Mouse (Mus musculus): ENCODE data around the gene Tjp3. TPM values are rescaled to one million over a fixed set of nuclear protein-coding genes. Genes with fewer than 3 reads are reported as not detected.

Tjp3 gene
- polyA plus RNA-seq (2014; fragmentation: Illumina TruSeq; extraction: RNeasy Lipid Tissue Mini Kit (QIAGEN cat#74804); ENCODE audit: low replicate concordance): 1.3 TPM

GRCm38 (mm10) chr10:81291511-81292104 lies at the start of gene Tjp3:
Gene Tjp3, minus strand, starts transcription at chr10:81291581.

GRCm38 (mm10) chr10:81328386-81328785 lies 37.0 kb upstream of the Tjp3 start, which contains the start of gene Tbxa2r:
Gene Tbxa2r, plus strand, starts transcription at chr10:81328731.

GRCm38 (mm10) chr10:81320550-81321347 lies 29.4 kb upstream of the Tjp3 start, which contains the start of gene Cactin:
Gene Cactin, plus strand, starts transcription at chr10:81321103.

GRCm38 (mm10) chr10:81292554-81293333 lies 1.4 kb upstream of the Tjp3 start, which contains the start of gene Pip5k1c:
Gene Pip5k1c, plus strand, starts transcription at chr10:81292963.

GRCm38 (mm10) chr10:81266211-81267105 lies 24.9 kb downstream of the Tjp3 start, which contains the start of the genes Mrpl54 and Apba3:
Gene Mrpl54, minus strand, starts transcription at chr10:81266934.
Gene Apba3, plus strand, starts transcription at chr10:81266960.

GRCm38 (mm10) chr10:81252424-81253419 lies 38.7 kb downstream of the Tjp3 start, which contains the start of gene Matk:
Gene Matk, plus strand, starts transcription at chr10:81252935.

GRCm38 (mm10) chr10:81232580-81233225 lies 58.7 kb downstream of the Tjp3 start, which contains the start of gene Zfr2:
Gene Zfr2, plus strand, starts transcription at chr10:81233155.

GRCm38 (mm10) chr10:81230438-81231332 lies 60.7 kb downstream of the Tjp3 start, which contains the start of gene Atcay:
Gene Atcay, minus strand, starts transcription at chr10:81230833.

Other genes starting within 250 kb of the Tjp3 start
- gene Sgta, start 231.4 kb downstream of the Tjp3 start, polyA plus RNA-seq (2014; fragmentation: Illumina TruSeq; extraction: RNeasy Lipid Tissue Mini Kit (QIAGEN cat#74804); ENCODE audit: low replicate concordance): 0.41 TPM
- gene Thop1, start 221.5 kb downstream of the Tjp3 start, polyA plus RNA-seq (2014; fragmentation: Illumina TruSeq; extraction: RNeasy Lipid Tissue Mini Kit (QIAGEN cat#74804); ENCODE audit: low replicate concordance): not detected
- 29.5 TPM for gene Creb3l3, start 192.7 kb downstream of the Tjp3 start, polyA plus RNA-seq (2014; fragmentation: Illumina TruSeq; extraction: RNeasy Lipid Tissue Mini Kit (QIAGEN cat#74804); ENCODE audit: low replicate concordance)
- gene Map2k2, start 185.7 kb downstream of the Tjp3 start, polyA plus RNA-seq (2014; fragmentation: Illumina TruSeq; extraction: RNeasy Lipid Tissue Mini Kit (QIAGEN cat#74804); ENCODE audit: low replicate concordance): 4.5 TPM
- gene Zbtb7a, start 156.4 kb downstream of the Tjp3 start, polyA plus RNA-seq (2014; fragmentation: Illumina TruSeq; extraction: RNeasy Lipid Tissue Mini Kit (QIAGEN cat#74804); ENCODE audit: low replicate concordance): 19.8 TPM
- not detected for gene Pias4, start 123.7 kb downstream of the Tjp3 start, polyA plus RNA-seq (2014; fragmentation: Illumina TruSeq; extraction: RNeasy Lipid Tissue Mini Kit (QIAGEN cat#74804); ENCODE audit: low replicate concordance)
- gene Eef2, start 115.0 kb downstream of the Tjp3 start, polyA plus RNA-seq (2014; fragmentation: Illumina TruSeq; extraction: RNeasy Lipid Tissue Mini Kit (QIAGEN cat#74804); ENCODE audit: low replicate concordance): 3.2 TPM
- not detected for gene Dapk3, start 108.6 kb downstream of the Tjp3 start, polyA plus RNA-seq (2014; fragmentation: Illumina TruSeq; extraction: RNeasy Lipid Tissue Mini Kit (QIAGEN cat#74804); ENCODE audit: low replicate concordance)
- gene 4930442H23Rik, start 107.7 kb downstream of the Tjp3 start, polyA plus RNA-seq (2014; fragmentation: Illumina TruSeq; extraction: RNeasy Lipid Tissue Mini Kit (QIAGEN cat#74804); ENCODE audit: low replicate concordance): not detected
- not detected for gene Nmrk2, start 89.5 kb downstream of the Tjp3 start, polyA plus RNA-seq (2014; fragmentation: Illumina TruSeq; extraction: RNeasy Lipid Tissue Mini Kit (QIAGEN cat#74804); ENCODE audit: low replicate concordance)
- gene Atcay, start 60.7 kb downstream of the Tjp3 start, polyA plus RNA-seq (2014; fragmentation: Illumina TruSeq; extraction: RNeasy Lipid Tissue Mini Kit (QIAGEN cat#74804); ENCODE audit: low replicate concordance): not detected
- gene Zfr2, start 58.4 kb downstream of the Tjp3 start, polyA plus RNA-seq (2014; fragmentation: Illumina TruSeq; extraction: RNeasy Lipid Tissue Mini Kit (QIAGEN cat#74804); ENCODE audit: low replicate concordance): 0.41 TPM
- not detected for gene Matk, start 38.6 kb downstream of the Tjp3 start, polyA plus RNA-seq (2014; fragmentation: Illumina TruSeq; extraction: RNeasy Lipid Tissue Mini Kit (QIAGEN cat#74804); ENCODE audit: low replicate concordance)
- 0.89 TPM for gene Mrpl54, start 24.6 kb downstream of the Tjp3 start, polyA plus RNA-seq (2014; fragmentation: Illumina TruSeq; extraction: RNeasy Lipid Tissue Mini Kit (QIAGEN cat#74804); ENCODE audit: low replicate concordance)
- not detected for gene Apba3, start 24.6 kb downstream of the Tjp3 start, polyA plus RNA-seq (2014; fragmentation: Illumina TruSeq; extraction: RNeasy Lipid Tissue Mini Kit (QIAGEN cat#74804); ENCODE audit: low replicate concordance)
- 1.4 TPM for gene Pip5k1c, start 1.4 kb upstream of the Tjp3 start, polyA plus RNA-seq (2014; fragmentation: Illumina TruSeq; extraction: RNeasy Lipid Tissue Mini Kit (QIAGEN cat#74804); ENCODE audit: low replicate concordance)
- gene Cactin, start 29.5 kb upstream of the Tjp3 start, polyA plus RNA-seq (2014; fragmentation: Illumina TruSeq; extraction: RNeasy Lipid Tissue Mini Kit (QIAGEN cat#74804); ENCODE audit: low replicate concordance): not detected
- not detected for gene Tbxa2r, start 37.1 kb upstream of the Tjp3 start, polyA plus RNA-seq (2014; fragmentation: Illumina TruSeq; extraction: RNeasy Lipid Tissue Mini Kit (QIAGEN cat#74804); ENCODE audit: low replicate concordance)
- gene Gipc3, start 51.7 kb upstream of the Tjp3 start, polyA plus RNA-seq (2014; fragmentation: Illumina TruSeq; extraction: RNeasy Lipid Tissue Mini Kit (QIAGEN cat#74804); ENCODE audit: low replicate concordance): not detected
- gene Hmg20b, start 58.9 kb upstream of the Tjp3 start, polyA plus RNA-seq (2014; fragmentation: Illumina TruSeq; extraction: RNeasy Lipid Tissue Mini Kit (QIAGEN cat#74804); ENCODE audit: low replicate concordance): 7.1 TPM
- not detected for gene Mfsd12, start 65.9 kb upstream of the Tjp3 start, polyA plus RNA-seq (2014; fragmentation: Illumina TruSeq; extraction: RNeasy Lipid Tissue Mini Kit (QIAGEN cat#74804); ENCODE audit: low replicate concordance)
- gene 4930404N11Rik, start 74.2 kb upstream of the Tjp3 start, polyA plus RNA-seq (2014; fragmentation: Illumina TruSeq; extraction: RNeasy Lipid Tissue Mini Kit (QIAGEN cat#74804); ENCODE audit: low replicate concordance): not detected
- 0.15 TPM for gene Fzr1, start 86.9 kb upstream of the Tjp3 start, polyA plus RNA-seq (2014; fragmentation: Illumina TruSeq; extraction: RNeasy Lipid Tissue Mini Kit (QIAGEN cat#74804); ENCODE audit: low replicate concordance)
- not detected for gene Dohh, start 92.8 kb upstream of the Tjp3 start, polyA plus RNA-seq (2014; fragmentation: Illumina TruSeq; extraction: RNeasy Lipid Tissue Mini Kit (QIAGEN cat#74804); ENCODE audit: low replicate concordance)
- 0.56 TPM for gene Gm48551, start 92.9 kb upstream of the Tjp3 start, polyA plus RNA-seq (2014; fragmentation: Illumina TruSeq; extraction: RNeasy Lipid Tissue Mini Kit (QIAGEN cat#74804); ENCODE audit: low replicate concordance)
- not detected for gene Gm48552, start 97.4 kb upstream of the Tjp3 start, polyA plus RNA-seq (2014; fragmentation: Illumina TruSeq; extraction: RNeasy Lipid Tissue Mini Kit (QIAGEN cat#74804); ENCODE audit: low replicate concordance)
- gene Smim24, start 101.5 kb upstream of the Tjp3 start, polyA plus RNA-seq (2014; fragmentation: Illumina TruSeq; extraction: RNeasy Lipid Tissue Mini Kit (QIAGEN cat#74804); ENCODE audit: low replicate concordance): 129 TPM
- gene Nfic, start 164.1 kb upstream of the Tjp3 start, polyA plus RNA-seq (2014; fragmentation: Illumina TruSeq; extraction: RNeasy Lipid Tissue Mini Kit (QIAGEN cat#74804); ENCODE audit: low replicate concordance): 2.3 TPM
- 1.8 TPM for gene Celf5, start 191.1 kb upstream of the Tjp3 start, polyA plus RNA-seq (2014; fragmentation: Illumina TruSeq; extraction: RNeasy Lipid Tissue Mini Kit (QIAGEN cat#74804); ENCODE audit: low replicate concordance)
- gene Ncln, start 204.8 kb upstream of the Tjp3 start, polyA plus RNA-seq (2014; fragmentation: Illumina TruSeq; extraction: RNeasy Lipid Tissue Mini Kit (QIAGEN cat#74804); ENCODE audit: low replicate concordance): not detected
- not detected for gene S1pr4, start 208.6 kb upstream of the Tjp3 start, polyA plus RNA-seq (2014; fragmentation: Illumina TruSeq; extraction: RNeasy Lipid Tissue Mini Kit (QIAGEN cat#74804); ENCODE audit: low replicate concordance)
- not detected for gene Gna15, start 232.6 kb upstream of the Tjp3 start, polyA plus RNA-seq (2014; fragmentation: Illumina TruSeq; extraction: RNeasy Lipid Tissue Mini Kit (QIAGEN cat#74804); ENCODE audit: low replicate concordance)

Data from small intestine, adult 10 weeks (tissue).